Mouse (Mus musculus) cerebellum, adult 18-20 months (tissue): ENCODE measurements around the gene Dnaja4.
"Not testable (repeated sequence)": the region's sequence is repeated elsewhere in the genome, so short reads cannot be mapped to it uniquely, and the experiment has no call there.

Source experiments
- DNase-seq, 2 experiments: peaks; one replicate each; pipeline ENCODE4 v3.0.0; 2021

The Dnaja4 gene

GRCm38 (mm10) chr9:54698318-54699086, at the start of gene Dnaja4:
Gene Dnaja4 (plus strand): TSS chr9:54698873.
- DNase-seq: no peak

DNA sequence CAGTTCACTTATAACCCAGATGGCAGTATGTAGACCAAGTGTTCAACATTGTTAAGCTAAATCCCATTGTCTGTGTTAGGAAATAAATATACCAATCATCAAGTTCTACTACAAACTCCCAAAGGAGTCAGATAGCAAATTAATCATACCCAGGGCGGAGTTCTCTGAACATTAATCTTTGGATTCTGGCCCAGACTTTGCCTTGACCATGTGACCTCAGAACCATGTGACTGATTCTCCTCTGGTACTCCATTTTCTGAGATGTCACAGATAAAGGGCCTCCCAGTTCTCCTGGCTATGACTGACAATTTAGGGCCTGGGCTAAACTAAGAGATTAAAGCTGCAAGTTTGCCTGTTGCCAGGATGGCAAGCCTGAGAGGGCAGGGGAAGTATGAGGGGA, 49.3 kb upstream of the Dnaja4 start:
- no peak for DNase-seq

DNA sequence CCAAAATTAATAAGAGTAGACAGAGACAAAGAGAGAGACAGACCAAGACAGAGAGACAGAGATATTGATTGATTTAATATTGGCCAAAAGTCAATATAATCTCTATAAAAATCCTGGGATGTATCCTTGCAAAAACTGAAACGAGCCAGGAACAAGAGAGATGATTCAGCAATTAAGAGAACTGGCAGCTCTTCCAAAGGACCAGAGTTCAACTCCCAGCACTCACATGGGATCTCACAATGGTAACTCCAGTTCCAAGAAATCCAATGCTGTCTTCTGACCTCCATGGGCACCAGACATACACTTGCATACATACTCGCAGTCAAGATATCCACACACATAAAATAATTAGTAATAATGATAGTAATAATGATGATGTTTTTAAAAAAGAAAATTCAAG, 45.9 kb upstream of the Dnaja4 start:
- no peak for DNase-seq

DNA sequence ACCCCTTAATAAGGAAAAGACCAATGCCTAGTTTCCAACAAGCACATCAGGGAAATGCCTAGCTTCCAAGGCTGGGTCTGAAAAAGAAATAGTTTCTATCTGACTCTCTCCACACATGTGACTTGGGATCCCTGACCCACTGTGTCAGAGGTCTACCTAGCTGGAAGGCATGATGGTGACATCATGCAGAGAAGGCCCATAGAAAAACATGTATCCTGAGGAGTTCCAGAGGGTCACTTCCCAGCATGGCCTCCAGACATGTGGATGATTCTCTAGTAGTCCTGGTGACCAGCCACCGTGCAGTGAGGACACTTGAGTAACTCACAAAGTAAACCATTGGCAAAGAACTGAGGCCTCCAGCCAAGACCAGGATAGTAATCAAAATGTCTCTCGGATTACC, 42.8 kb upstream of the Dnaja4 start:
- DNase-seq: no peak

DNA sequence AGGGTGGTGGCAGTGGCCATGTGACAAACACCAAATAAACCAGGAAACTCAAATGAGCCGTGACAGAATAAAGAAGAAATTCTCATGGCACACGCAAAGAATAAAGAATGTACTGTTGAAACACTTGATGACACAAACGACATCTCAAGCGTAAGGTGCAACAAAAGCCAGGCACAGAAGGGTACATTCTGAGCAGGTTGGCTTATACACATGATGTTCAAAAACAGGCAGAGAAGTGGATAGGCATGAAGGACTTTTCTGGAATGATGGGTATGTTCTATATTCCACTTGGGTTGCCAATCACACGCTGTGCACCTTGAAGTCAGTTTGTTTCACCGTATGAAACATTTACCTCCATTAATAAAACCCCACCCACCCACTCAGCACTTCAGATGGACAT, 42.3 kb upstream of the Dnaja4 start:
- no peak for DNase-seq

- no peak for DNase-seq
Measured at GRCm38 (mm10) chr9:54658773-54659172, 39.9 kb upstream of the Dnaja4 start.

DNA sequence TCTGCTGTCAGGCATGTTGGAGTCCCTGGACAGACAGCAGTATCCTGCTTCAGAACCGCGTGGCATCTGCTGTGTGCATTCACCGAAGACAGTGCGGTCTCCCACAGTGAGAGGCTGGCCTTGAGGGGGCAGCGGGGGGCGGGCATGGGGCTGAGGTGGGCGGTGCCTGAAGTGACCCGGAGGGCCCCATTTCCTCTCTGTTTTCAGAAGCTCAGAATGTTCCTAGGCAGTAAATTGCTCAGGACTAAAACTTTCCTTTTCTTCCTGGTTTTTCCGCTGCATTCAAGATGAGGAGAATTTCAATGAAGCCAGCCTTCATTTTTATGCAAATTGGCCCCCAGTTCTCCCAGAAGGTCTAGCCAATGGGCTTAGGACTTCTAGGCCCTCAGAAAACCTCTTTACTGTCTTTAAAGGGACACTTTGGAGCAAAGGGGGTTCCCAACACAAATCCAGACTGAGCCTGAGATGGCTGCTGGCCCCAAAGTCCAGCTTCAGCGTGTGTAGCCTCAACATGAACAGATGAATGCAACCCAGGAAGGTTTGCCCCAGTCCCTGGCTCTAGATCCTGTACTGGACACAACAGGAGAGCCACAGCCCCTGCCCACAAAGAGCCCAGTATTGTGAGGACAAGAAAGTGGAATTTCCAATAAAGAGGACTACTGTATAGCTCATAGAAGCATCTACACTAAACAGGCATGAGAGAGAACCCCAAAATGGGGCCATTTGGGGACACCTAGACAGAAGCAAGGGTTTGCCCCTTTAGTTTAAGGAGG, 36.9 kb upstream of the Dnaja4 start, which contains the start of gene Acsbg1:
Gene Acsbg1, minus strand, starts transcription at position 266 of the 773 bp plus-strand sequence.
- DNase-seq: peak in 1 of 2 experiments; percentile 14

- peak in 1 of 2 experiments; percentile 22 for DNase-seq
Measured at GRCm38 (mm10) chr9:54664358-54664757, 34.3 kb upstream of the Dnaja4 start.

GRCm38 (mm10) chr9:54666116-54666515, 32.6 kb upstream of the Dnaja4 start:
- DNase-seq: no peak

GRCm38 (mm10) chr9:54668455-54668854, 30.2 kb upstream of the Dnaja4 start:
- peak; percentile 53 to 70 for DNase-seq

GRCm38 (mm10) chr9:54671962-54672361, 26.7 kb upstream of the Dnaja4 start:
- DNase-seq: no peak

GRCm38 (mm10) chr9:54673887-54674286, 24.8 kb upstream of the Dnaja4 start:
- DNase-seq: no peak

GRCm38 (mm10) chr9:54676531-54676986, 22.1 kb upstream of the Dnaja4 start:
- DNase-seq: peak; percentile 79 to 84

DNA sequence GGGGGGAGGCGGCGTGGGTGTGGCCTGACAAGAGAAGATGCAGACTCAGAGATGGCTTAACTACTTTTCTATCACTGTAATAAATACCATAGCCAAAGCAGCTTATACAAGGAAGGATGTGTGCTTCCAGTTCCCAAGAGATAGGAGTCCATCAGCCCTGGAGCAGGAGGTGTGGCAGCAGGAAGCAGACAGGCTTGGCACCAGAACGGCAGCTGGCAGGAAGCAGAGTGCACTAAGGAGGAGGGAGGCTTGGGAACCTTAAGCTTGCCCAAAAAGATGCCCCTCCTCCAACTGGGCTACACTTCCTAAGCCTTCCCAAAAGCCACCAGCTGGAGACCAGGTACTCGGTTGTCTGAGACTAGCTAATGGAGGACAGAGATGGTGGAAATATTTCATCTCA, 15.8 kb upstream of the Dnaja4 start:
- peak; percentile 65 to 79 for DNase-seq

GRCm38 (mm10) chr9:54683814-54684605, 14.7 kb upstream of the Dnaja4 start:
- DNase-seq: no peak

DNA sequence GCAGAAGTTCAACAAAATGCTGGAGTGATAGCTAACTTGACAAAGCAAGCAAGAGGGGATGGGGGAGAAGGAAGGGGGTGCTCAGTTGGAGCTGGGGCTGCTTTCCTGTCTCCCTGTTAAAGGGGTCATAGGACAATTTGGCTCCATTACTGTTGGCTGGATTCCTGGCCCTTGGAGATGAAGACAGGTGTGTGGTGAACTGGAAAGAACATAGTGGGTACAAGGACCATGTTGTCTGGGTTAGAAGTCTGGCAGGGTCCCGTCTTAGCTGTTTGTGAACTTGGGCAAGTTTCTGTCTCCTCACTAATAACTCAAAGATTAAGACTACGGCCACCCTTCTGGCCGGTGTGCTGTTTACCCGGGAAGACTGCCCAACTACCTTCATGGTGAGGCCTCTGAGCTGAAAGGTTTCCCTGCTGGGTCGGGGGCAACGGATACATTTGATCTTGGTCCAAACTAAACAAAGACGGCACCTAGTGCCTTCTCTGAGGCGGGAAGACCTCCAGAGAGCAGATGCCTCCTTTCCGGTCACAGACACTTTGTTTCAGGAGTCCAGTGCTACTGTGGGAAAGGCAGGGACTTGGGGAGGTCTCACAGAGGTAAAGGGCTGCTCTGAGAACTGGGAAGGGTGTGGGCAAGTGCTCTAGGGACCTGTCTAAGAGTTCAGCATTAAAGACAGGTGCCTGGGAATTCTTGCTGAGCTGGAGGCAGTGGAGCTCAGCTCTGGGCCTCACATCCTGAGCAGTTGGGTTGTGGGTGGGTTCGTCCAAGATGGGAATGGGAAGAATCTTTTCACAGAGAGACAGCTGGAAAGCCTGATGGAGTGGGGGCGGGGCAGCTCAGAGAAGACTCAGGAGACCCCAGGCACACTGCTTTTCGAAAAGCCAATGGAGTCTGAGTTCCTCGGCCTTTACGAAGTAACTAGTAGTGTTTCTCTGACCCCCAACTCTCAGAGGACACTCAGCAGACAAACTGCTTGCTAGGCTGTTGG, 11.1 kb upstream of the Dnaja4 start:
- no peak for DNase-seq

- DNase-seq: no peak
Measured at GRCm38 (mm10) chr9:54689446-54689845, 9.2 kb upstream of the Dnaja4 start.

DNA sequence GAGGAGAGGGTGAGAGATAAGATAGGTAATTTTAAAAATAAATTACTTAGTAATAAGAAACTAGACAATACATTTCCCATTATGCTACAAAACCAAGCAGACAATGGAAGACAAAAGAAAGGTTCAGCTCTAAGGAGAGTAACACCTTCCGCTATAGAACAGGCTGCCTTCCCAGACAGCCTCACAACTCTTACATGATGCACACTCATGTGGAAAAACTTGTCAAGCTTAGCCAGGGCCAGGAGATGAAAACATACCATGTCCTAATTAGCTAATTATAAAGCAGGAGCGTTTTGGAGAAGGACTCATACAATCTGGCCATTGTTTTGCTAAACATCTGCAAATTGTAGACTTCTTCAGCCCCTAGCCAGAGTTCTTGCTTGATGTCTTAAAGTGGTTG, 8.0 kb upstream of the Dnaja4 start:
- not testable (repeated sequence) for DNase-seq

DNA sequence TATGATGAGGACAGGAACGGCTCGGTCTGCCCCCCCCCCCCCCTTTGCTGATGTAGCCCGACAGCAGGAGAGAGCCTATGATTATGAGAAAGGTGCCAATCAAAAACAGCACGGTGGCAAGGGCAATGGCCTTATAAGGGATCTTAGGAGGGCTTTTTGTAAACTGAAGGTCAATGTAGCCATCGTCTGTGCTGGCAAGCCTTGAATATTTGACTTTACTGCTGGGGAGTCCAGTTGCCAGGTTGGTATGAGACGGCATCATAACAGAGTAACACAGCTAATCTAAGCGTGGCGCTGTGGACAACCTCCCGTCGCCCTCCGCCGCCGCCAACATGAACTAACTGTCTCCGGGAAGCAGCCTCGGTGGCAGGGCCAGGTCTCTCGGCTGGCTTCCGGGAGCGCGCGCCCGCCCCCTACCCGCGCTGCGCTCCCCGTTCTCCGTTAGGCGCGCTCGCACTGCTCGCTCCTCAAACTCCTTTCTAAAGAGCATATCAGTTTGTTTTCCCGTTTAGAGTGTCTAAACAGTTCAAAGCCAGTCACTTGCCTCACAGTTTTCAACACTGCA, 7.3 kb upstream of the Dnaja4 start:
- peak; percentile 23 to 28 for DNase-seq

DNA sequence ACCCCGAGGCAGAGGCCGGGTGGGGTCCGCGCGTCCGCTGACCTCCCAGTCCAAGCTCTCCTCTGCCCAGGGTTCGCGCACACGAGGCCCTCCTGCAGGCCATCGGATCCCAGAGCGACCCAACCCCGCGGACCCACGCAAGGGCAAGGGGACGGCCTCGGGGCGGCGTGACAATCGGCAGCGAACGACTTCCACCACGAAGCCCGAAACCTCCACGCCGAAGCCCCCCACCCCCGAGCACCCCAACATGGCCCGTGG, 343 bp downstream of the Dnaja4 start:
- no peak for DNase-seq

DNA sequence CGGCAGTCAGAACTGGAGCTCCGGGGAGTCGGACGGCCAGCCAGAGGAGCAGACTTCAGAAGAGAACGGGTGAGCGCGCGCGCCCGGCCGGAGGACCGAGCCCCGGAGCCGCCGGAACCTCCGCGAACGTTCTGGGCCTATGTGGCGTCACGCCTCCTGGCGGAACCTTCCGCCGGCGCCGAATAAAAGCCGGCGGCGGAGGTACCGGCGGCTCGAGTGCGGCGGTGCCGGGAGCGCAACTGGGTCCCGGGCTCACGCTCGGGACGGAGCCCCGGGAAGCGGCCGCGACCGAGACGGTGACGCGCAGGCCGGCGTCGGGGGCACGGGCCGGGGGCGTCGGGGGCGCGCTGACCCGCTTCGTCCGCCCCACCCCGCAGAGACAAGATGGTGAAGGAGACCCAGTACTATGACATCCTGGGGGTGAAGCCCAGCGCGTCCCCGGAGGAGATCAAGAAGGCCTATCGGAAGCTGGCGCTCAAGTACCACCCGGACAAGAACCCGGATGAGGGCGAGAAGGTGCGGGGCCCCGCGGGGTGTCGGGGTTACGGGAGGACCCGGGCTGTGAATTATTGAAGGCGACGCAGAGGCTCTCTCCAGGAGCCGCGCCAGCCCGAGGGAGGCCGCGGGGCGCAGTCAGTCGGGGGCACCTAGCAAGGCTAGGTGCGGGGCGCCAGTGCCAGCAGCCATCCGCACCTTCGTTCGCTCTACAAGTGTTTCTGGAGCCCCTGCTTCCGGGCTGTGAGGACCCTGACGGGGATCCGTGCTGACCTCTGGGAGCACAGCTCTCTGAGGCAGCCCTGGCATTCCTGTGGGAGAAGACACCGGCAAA, 886 bp downstream of the Dnaja4 start:
- DNase-seq: peak; percentile 72 to 86
